Mouse (Mus musculus): ENCODE results near the gene Itih1. TPM values are rescaled to one million over a fixed set of nuclear protein-coding genes. Genes with fewer than 3 reads are reported as not detected.

Gene Itih1
- total RNA-seq, 1 experiment: 0.04 TPM

- Histone ChIP-seq H3K9me3 (ENCODE audit: control insufficient read depth, insufficient read depth, low read depth, low read length) (no peaks in the 10 kb centered on the region), H3K36me3 (ENCODE audit: control insufficient read depth, insufficient read depth, low read length, poor library complexity, severe bottlenecking) (no peaks in the 10 kb centered on the region), H3K27ac (ENCODE audit: insufficient read depth, low read depth, low read length, poor library complexity, severe bottlenecking) (no peak overlapping the region), H3K4me3 (ENCODE audit: insufficient read depth in 1 of 2, low read depth in 1 of 2, low read length in 2 of 2, poor library complexity in 1 of 2, severe bottlenecking in 1 of 2) (no peak overlapping the region), H3K9ac (ENCODE audit: insufficient read depth, low read depth, low read length, poor library complexity, severe bottlenecking) (no peak overlapping the region), H3K4me1 (ENCODE audit: control insufficient read depth in 2 of 2, insufficient read depth in 2 of 2, low read length in 2 of 2, poor library complexity in 1 of 2) (no peaks in the 10 kb centered on the region)
- no peak for TF ChIP-seq MAFK (IDR thresholded peaks at IDR 0.05; ENCODE audit: insufficient read depth, low read depth, low read length)
- DNase-seq (ENCODE audit: low read depth, low spot score): no peak
- in situ Hi-C loops (cut with MboI; ENCODE audit: low sequenced_read_pairs in 2 of 2, unreplicated experiment in 2 of 2): no loop called here
Measured at GRCm38 (mm10) chr14:30925492-30925891, 17.6 kb downstream of the Itih1 start.

DNA sequence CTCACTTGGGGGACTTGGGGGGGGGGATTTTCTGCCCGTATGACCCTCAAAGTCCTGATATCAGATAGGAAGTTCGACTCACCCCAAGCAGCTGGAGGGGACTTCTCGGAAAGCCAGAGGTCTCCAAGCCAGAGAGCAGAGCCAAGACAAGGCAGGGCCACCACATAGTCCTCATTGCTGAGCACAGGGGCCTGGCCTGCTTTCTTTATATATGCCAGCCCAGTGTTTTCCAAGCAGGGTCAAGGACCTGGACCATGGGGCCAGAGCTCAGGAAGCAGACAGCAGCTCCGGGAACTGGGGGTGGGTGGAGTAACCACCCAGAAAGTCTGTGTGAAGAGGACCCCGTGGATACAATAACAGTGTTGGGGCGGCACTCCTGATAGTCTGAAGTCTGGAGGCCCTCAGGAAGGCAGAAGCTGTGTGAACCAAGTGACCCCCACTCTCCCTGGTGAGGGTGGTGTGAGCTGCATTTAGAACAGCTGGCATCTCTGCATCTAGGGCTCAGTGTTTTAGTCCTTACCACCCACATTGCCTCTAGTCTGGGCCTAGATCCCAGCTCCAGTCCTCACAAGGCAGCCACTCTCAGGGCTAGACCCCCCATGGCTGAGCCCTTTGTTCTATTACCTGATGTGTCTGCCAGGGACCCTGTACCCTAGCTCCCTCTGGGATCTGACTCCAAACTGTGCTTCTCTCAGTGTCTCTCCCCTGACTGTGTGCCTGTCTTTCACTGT is 19.5 kb downstream of the Itih1 start, which contains the start of gene Itih3:
TSS of gene Itih3 (minus strand) at position 386 of the 731 bp plus-strand sequence.
- no peak for TF ChIP-seq MAFK (IDR thresholded peaks at IDR 0.05; ENCODE audit: insufficient read depth, low read depth, low read length)
- no peaks in the 10 kb centered on the region for H3K36me3 ChIP-seq (ENCODE audit: control insufficient read depth, insufficient read depth, low read length, poor library complexity, severe bottlenecking)
- DNase-seq (ENCODE audit: low read depth, low spot score): no peak
- H3K9me3 ChIP-seq (ENCODE audit: control insufficient read depth, insufficient read depth, low read depth, low read length): no peaks in the 10 kb centered on the region
- no peak within 1 kb of the TSS for H3K9ac ChIP-seq (ENCODE audit: insufficient read depth, low read depth, low read length, poor library complexity, severe bottlenecking)
- no peaks in the 10 kb centered on the region for H3K4me1 ChIP-seq (ENCODE audit: control insufficient read depth in 2 of 2, insufficient read depth in 2 of 2, low read length in 2 of 2, poor library complexity in 1 of 2)
- H3K27ac ChIP-seq (ENCODE audit: insufficient read depth, low read depth, low read length, poor library complexity, severe bottlenecking): no peak within 1 kb of the TSS
- in situ Hi-C loops (cut with MboI; ENCODE audit: low sequenced_read_pairs in 2 of 2, unreplicated experiment in 2 of 2): no loop called here
- no peak within 1 kb of the TSS for H3K4me3 ChIP-seq (ENCODE audit: insufficient read depth in 1 of 2, low read depth in 1 of 2, low read length in 2 of 2, poor library complexity in 1 of 2, severe bottlenecking in 1 of 2)

GRCm38 (mm10) chr14:30922053-30922670 is 20.9 kb downstream of the Itih1 start:
- no peaks in the 10 kb centered on the region for H3K36me3 ChIP-seq (ENCODE audit: control insufficient read depth, insufficient read depth, low read length, poor library complexity, severe bottlenecking)
- H3K9me3 ChIP-seq (ENCODE audit: control insufficient read depth, insufficient read depth, low read depth, low read length): no peaks in the 10 kb centered on the region
- no peak for TF ChIP-seq ZC3H11A (IDR thresholded peaks at IDR 0.05; ENCODE audit: borderline replicate concordance, low read depth, low read length)
- TF ChIP-seq MAFK (IDR thresholded peaks at IDR 0.05; ENCODE audit: insufficient read depth, low read depth, low read length): no peak
- no peak for TF ChIP-seq ZNF384 (IDR thresholded peaks at IDR 0.05; ENCODE audit: low read depth, low read length)
- TF ChIP-seq CHD2 (IDR thresholded peaks at IDR 0.05; ENCODE audit: low read depth, low read length): no peak
- no peak for TF ChIP-seq HCFC1 (IDR thresholded peaks at IDR 0.05; ENCODE audit: borderline replicate concordance, insufficient read depth, low read length)
- no peak overlapping the region for H3K4me3 ChIP-seq (ENCODE audit: insufficient read depth in 1 of 2, low read depth in 1 of 2, low read length in 2 of 2, poor library complexity in 1 of 2, severe bottlenecking in 1 of 2)
- no peak overlapping the region for H3K9ac ChIP-seq (ENCODE audit: insufficient read depth, low read depth, low read length, poor library complexity, severe bottlenecking)
- in situ Hi-C loops (cut with MboI; ENCODE audit: low sequenced_read_pairs in 2 of 2, unreplicated experiment in 2 of 2): no loop called here
- H3K4me1 ChIP-seq (ENCODE audit: control insufficient read depth in 2 of 2, insufficient read depth in 2 of 2, low read length in 2 of 2, poor library complexity in 1 of 2): no peaks in the 10 kb centered on the region
- H3K27ac ChIP-seq (ENCODE audit: insufficient read depth, low read depth, low read length, poor library complexity, severe bottlenecking): no peak overlapping the region
- DNase-seq (ENCODE audit: low read depth, low spot score): no peak

DNA sequence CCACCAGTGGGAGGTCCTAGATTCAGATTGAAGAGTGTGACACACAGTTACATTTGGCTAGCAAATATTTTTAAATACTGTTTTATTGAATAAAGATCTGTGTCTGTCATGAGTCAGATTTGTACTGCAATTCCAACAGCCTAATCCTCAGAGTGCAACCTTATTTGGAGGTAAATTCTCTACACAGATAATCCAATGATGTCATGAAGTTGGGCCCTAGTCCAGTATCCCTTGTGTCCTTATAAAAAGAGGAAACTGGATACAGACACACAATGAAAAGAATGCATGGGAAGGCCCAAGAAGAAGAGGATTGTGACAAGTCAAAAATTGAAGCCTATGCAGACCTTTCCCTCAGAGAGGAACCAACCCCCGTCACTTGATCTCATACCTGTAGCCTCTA is 26.6 kb downstream of the Itih1 start:
- in situ Hi-C loops (cut with MboI; ENCODE audit: low sequenced_read_pairs in 2 of 2, unreplicated experiment in 2 of 2): no loop called here
- TF ChIP-seq CHD2 (IDR thresholded peaks at IDR 0.05; ENCODE audit: low read depth, low read length): no peak
- no peak for TF ChIP-seq HCFC1 (IDR thresholded peaks at IDR 0.05; ENCODE audit: borderline replicate concordance, insufficient read depth, low read length)
- TF ChIP-seq ZNF384 (IDR thresholded peaks at IDR 0.05; ENCODE audit: low read depth, low read length): no peak

DNA sequence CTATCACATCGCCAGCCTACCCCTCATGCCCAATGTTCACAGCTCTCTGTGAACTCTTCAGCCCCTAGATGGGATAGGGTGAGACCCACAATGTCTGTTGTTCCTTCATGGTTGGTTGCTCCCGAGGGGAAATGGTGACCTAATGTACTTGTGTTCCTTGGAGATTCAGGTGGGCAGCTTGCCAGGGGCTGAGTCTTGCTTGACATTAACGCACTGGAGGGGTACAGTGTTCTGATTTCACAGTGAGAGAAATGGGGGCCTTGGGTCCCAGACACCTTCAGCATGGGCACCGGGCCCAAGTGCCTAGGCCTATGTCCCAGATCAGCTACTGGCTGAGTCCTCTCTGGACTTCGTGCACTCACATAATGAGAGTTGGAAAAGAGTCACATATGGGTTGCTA is 29.7 kb downstream of the Itih1 start:
- Histone ChIP-seq H3K27ac (ENCODE audit: insufficient read depth, low read depth, low read length, poor library complexity, severe bottlenecking) (no peak overlapping the region), H3K4me3 (ENCODE audit: insufficient read depth in 1 of 2, low read depth in 1 of 2, low read length in 2 of 2, poor library complexity in 1 of 2, severe bottlenecking in 1 of 2) (no peak overlapping the region), H3K9me3 (ENCODE audit: control insufficient read depth, insufficient read depth, low read depth, low read length) (no peaks in the 10 kb centered on the region), H3K4me1 (ENCODE audit: control insufficient read depth in 2 of 2, insufficient read depth in 2 of 2, low read length in 2 of 2, poor library complexity in 1 of 2) (no peaks in the 10 kb centered on the region), H3K36me3 (ENCODE audit: control insufficient read depth, insufficient read depth, low read length, poor library complexity, severe bottlenecking) (no peaks in the 10 kb centered on the region), H3K9ac (ENCODE audit: insufficient read depth, low read depth, low read length, poor library complexity, severe bottlenecking) (no peak overlapping the region)
- in situ Hi-C loops (cut with MboI; ENCODE audit: low sequenced_read_pairs in 2 of 2, unreplicated experiment in 2 of 2): no loop called here
- no peak for DNase-seq (ENCODE audit: low read depth, low spot score)
- no peak for TF ChIP-seq MAFK (IDR thresholded peaks at IDR 0.05; ENCODE audit: insufficient read depth, low read depth, low read length)
- no peak for TF ChIP-seq CHD2 (IDR thresholded peaks at IDR 0.05; ENCODE audit: low read depth, low read length)
- no peak for TF ChIP-seq ZC3H11A (IDR thresholded peaks at IDR 0.05; ENCODE audit: borderline replicate concordance, low read depth, low read length)
- no peak for TF ChIP-seq HCFC1 (IDR thresholded peaks at IDR 0.05; ENCODE audit: borderline replicate concordance, insufficient read depth, low read length)
- no peak for TF ChIP-seq ZNF384 (IDR thresholded peaks at IDR 0.05; ENCODE audit: low read depth, low read length)

More for the DNA sequence above, 26.6 kb downstream of the Itih1 start:
- Histone ChIP-seq H3K9me3 (ENCODE audit: control insufficient read depth, insufficient read depth, low read depth, low read length) (no peaks in the 10 kb centered on the region), H3K27ac (ENCODE audit: insufficient read depth, low read depth, low read length, poor library complexity, severe bottlenecking) (no peak overlapping the region), H3K4me1 (ENCODE audit: control insufficient read depth in 2 of 2, insufficient read depth in 2 of 2, low read length in 2 of 2, poor library complexity in 1 of 2) (no peaks in the 10 kb centered on the region), H3K9ac (ENCODE audit: insufficient read depth, low read depth, low read length, poor library complexity, severe bottlenecking) (no peak overlapping the region), H3K36me3 (ENCODE audit: control insufficient read depth, insufficient read depth, low read length, poor library complexity, severe bottlenecking) (no peaks in the 10 kb centered on the region), H3K4me3 (ENCODE audit: insufficient read depth in 1 of 2, low read depth in 1 of 2, low read length in 2 of 2, poor library complexity in 1 of 2, severe bottlenecking in 1 of 2) (no peak overlapping the region)
- no peak for DNase-seq (ENCODE audit: low read depth, low spot score)
